Mouse (Mus musculus) MEL (cell line): ENCODE data around the gene Rbpjl. TPM values are rescaled to one million over a fixed set of nuclear protein-coding genes. Genes with fewer than 3 reads are reported as not detected.

Source experiments
- CHD2 ChIP-seq: IDR thresholded peaks from 2 replicates; pipeline ENCODE4 v1.6.1; 2011; ENCODE audit warnings: low read length, improper control_type of control experiment
- GABPA ChIP-seq: IDR thresholded peaks from 2 replicates; pipeline ENCODE4 v1.6.1; 2012; ENCODE audit warnings: low read depth, mild to moderate bottlenecking, inconsistent platforms, low read length, improper control_type of control experiment, moderate library complexity
- USF1 ChIP-seq: IDR thresholded peaks from 2 replicates; pipeline ENCODE4 v1.6.1; 2014; ENCODE audit warnings: low read depth, mild to moderate bottlenecking, inconsistent platforms, low read length, improper control_type of control experiment, moderate library complexity
- ZMIZ1 ChIP-seq: IDR thresholded peaks from 2 replicates; pipeline ENCODE4 v1.6.1; 2012; ENCODE audit warnings: low read depth, mild to moderate bottlenecking, inconsistent platforms, low read length, improper control_type of control experiment, moderate library complexity
- polyA plus RNA-seq, 2 experiments: library from polyadenylated mRNA; stranded (reverse) in 1 of 2; unstranded in 1 of 2; fragments of >175 nt in 1 of 2; fragments of >200 nt in 1 of 2; gene quantifications; 2 replicates each; pipeline versions ENCODE4 v1.2.1 to v1.2.4; 2012; ENCODE audit warnings: low replicate concordance in 2 of 2, low read depth in 1 of 2; ENCODE audit not compliant: insufficient read length in 2 of 2, insufficient read depth in 1 of 2, missing spikeins in 1 of 2
- total RNA-seq: library from RNA; depleted of rRNA; stranded (reverse); fragments of 300-350 nt; gene quantifications from 2 replicates; pipeline ENCODE4 v1.2.3, GENCODE M21; 2012; rRNA removed

The Rbpjl gene
- total and polyA plus RNA-seq, 3 experiments, result 0.07 TPM; not detected in 2

DNA sequence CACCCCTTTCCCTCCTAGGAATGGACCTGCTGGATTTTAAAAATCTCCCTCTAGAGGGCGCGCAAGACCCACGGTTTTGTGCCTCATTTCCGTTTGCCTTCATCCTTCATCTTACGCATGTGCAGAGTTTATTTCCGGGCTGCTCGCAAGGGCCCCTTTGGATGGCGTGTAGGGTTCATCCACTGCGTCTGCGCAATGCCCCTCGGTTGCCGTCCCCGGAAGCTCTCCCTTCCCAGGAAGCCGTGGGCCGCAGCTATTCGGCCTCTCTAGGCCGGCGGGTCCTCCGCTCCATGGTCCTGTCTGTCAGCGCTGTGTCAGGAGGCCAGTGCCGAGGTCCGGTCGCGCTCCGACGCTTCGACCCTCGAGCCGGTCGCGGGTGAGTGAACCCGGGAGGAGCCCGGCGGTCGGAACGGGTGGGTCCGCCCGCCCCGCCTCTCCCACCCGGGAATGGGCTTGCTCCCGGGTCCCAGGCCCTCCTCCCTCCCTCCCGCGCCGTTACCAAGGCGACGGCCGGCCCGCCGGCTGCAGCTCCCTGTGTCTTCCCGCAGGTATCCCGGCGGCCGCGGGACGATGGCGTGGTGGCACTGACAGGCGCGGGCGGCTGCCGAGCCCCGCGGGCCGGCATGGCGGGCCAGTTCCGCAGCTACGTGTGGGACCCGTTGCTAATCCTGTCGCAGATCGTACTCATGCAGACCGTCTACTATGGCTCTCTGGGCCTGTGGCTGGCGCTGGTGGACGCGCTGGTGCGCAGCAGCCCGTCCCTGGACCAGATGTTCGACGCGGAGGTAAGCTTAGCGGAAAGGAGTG is 58.0 kb downstream of the Rbpjl start, which contains the start of gene Gm20458 (continued):
- TF ChIP-seq USF1, result peak; percentile 41
- peak; percentile 23; the same call in 1 of the 2 replicates for TF ChIP-seq CHD2
- no peak; the same call in 1 of the 2 replicates for TF ChIP-seq GABPA
- no peak for TF ChIP-seq ZMIZ1

Other genes starting within 250 kb of the Rbpjl start
- not detected in 2 replicates for gene Kcns1, start 232.0 kb upstream of the Rbpjl start, total RNA-seq
- gene Kcns1, start 232.0 kb upstream of the Rbpjl start, polyA plus RNA-seq, result not detected
- gene Wfdc5, start 220.4 kb upstream of the Rbpjl start, total RNA-seq, result not detected in 2 replicates
- not detected for gene Wfdc5, start 220.4 kb upstream of the Rbpjl start, polyA plus RNA-seq
- gene Wfdc12, start 212.5 kb upstream of the Rbpjl start, total RNA-seq, result not detected in 2 replicates
- gene Wfdc12, start 212.5 kb upstream of the Rbpjl start, polyA plus RNA-seq, result under 1 TPM in 1 of 2 experiments, not detected in 1; 0.10 TPM
- gene Wfdc15a, start 203.0 kb upstream of the Rbpjl start, total RNA-seq, result not detected in 2 replicates
- not detected for gene Wfdc15a, start 203.0 kb upstream of the Rbpjl start, polyA plus RNA-seq
- not detected in 2 replicates for gene Wfdc15b, start 181.5 kb upstream of the Rbpjl start, total RNA-seq
- not detected for gene Wfdc15b, start 181.5 kb upstream of the Rbpjl start, polyA plus RNA-seq
- not detected in 2 replicates for gene Svs2, start 164.7 kb upstream of the Rbpjl start, total RNA-seq
- gene Svs2, start 164.7 kb upstream of the Rbpjl start, polyA plus RNA-seq, result not detected
- not detected in 2 replicates for gene Svs3b, start 146.5 kb upstream of the Rbpjl start, total RNA-seq
- gene Svs3b, start 146.5 kb upstream of the Rbpjl start, polyA plus RNA-seq, result not detected
- gene Svs4, start 124.7 kb upstream of the Rbpjl start, total RNA-seq, result not detected in 2 replicates
- gene Svs4, start 124.7 kb upstream of the Rbpjl start, polyA plus RNA-seq, result not detected
- gene Svs3a, start 113.9 kb upstream of the Rbpjl start, total RNA-seq, result not detected in 2 replicates
- not detected for gene Svs3a, start 113.9 kb upstream of the Rbpjl start, polyA plus RNA-seq
- gene Svs6, start 86.4 kb upstream of the Rbpjl start, total RNA-seq, result not detected in 2 replicates
- gene Svs6, start 86.4 kb upstream of the Rbpjl start, polyA plus RNA-seq, result not detected
- gene Svs5, start 70.4 kb upstream of the Rbpjl start, total RNA-seq, result not detected in 2 replicates
- gene Svs5, start 70.4 kb upstream of the Rbpjl start, polyA plus RNA-seq, result not detected
- gene Slpi, start 14.0 kb upstream of the Rbpjl start, total RNA-seq, result not detected in 2 replicates
- not detected for gene Slpi, start 14.0 kb upstream of the Rbpjl start, polyA plus RNA-seq
- gene Matn4, start 2.0 kb downstream of the Rbpjl start, total RNA-seq, result not detected in 2 replicates
- gene Matn4, start 2.0 kb downstream of the Rbpjl start, polyA plus RNA-seq, result not detected
- gene Sdc4, start 40.7 kb downstream of the Rbpjl start, total RNA-seq, result not detected in 2 replicates
- not detected for gene Sdc4, start 40.7 kb downstream of the Rbpjl start, polyA plus RNA-seq
- 94.3 and 96.5 TPM in 2 replicates for gene Sys1, start 53.8 kb downstream of the Rbpjl start, total RNA-seq
- 10 to 100 TPM in 1 of 2 experiments, not detected in 1; 85.8 TPM for gene Sys1, start 53.8 kb downstream of the Rbpjl start, polyA plus RNA-seq
- 1.0 TPM in 1 of 2 replicates, not detected in the other for gene Gm20458, start 57.8 kb downstream of the Rbpjl start, total RNA-seq
- gene Gm20458, start 57.8 kb downstream of the Rbpjl start, polyA plus RNA-seq, result 10 to 100 TPM in 1 of 2 experiments, not detected in 1; 19.2 TPM
- gene Trp53tg5, start 70.6 kb downstream of the Rbpjl start, total RNA-seq, result not detected in 2 replicates
- gene Trp53tg5, start 70.6 kb downstream of the Rbpjl start, polyA plus RNA-seq, result under 1 TPM in 1 of 2 experiments, not detected in 1; 0.13 TPM
- 11.9 and 13.1 TPM in 2 replicates for gene Dbndd2, start 83.0 kb downstream of the Rbpjl start, total RNA-seq
- gene Dbndd2, start 83.0 kb downstream of the Rbpjl start, polyA plus RNA-seq, result 1 to 10 TPM in 1 of 2 experiments, not detected in 1; 6.9 TPM
- 35.8 and 39.8 TPM in 2 replicates for gene Pigt, start 94.4 kb downstream of the Rbpjl start, total RNA-seq
- 100 to 1,000 TPM in 1 of 2 experiments, not detected in 1; 115 TPM for gene Pigt, start 94.4 kb downstream of the Rbpjl start, polyA plus RNA-seq
- gene Wfdc2, start 159.3 kb downstream of the Rbpjl start, total RNA-seq, result not detected in 2 replicates
- not detected for gene Wfdc2, start 159.3 kb downstream of the Rbpjl start, polyA plus RNA-seq
- not detected in 2 replicates for gene Spint3, start 170.3 kb downstream of the Rbpjl start, total RNA-seq
- not detected for gene Spint3, start 170.3 kb downstream of the Rbpjl start, polyA plus RNA-seq
- not detected in 2 replicates for gene Wfdc6a, start 182.3 kb downstream of the Rbpjl start, total RNA-seq
- not detected for gene Wfdc6a, start 182.3 kb downstream of the Rbpjl start, polyA plus RNA-seq
- not detected in 2 replicates for gene Eppin, start 190.5 kb downstream of the Rbpjl start, total RNA-seq
- gene Eppin, start 190.5 kb downstream of the Rbpjl start, polyA plus RNA-seq, result not detected
- gene Wfdc6b, start 210.4 kb downstream of the Rbpjl start, total RNA-seq, result not detected in 2 replicates
- gene Wfdc6b, start 210.4 kb downstream of the Rbpjl start, polyA plus RNA-seq, result not detected
- gene Wfdc8, start 210.5 kb downstream of the Rbpjl start, total RNA-seq, result not detected in 2 replicates
- not detected for gene Wfdc8, start 210.5 kb downstream of the Rbpjl start, polyA plus RNA-seq
- gene Wfdc16, start 235.7 kb downstream of the Rbpjl start, total RNA-seq, result not detected in 2 replicates
- not detected for gene Wfdc16, start 235.7 kb downstream of the Rbpjl start, polyA plus RNA-seq